Mouse (Mus musculus) CD4-positive, CD25-positive, alpha-beta regulatory T cell, adult 2 months (primary cell): ENCODE measurements around the gene Ttc41.
"Not testable (repeated sequence)": the region's sequence is repeated elsewhere in the genome, so short reads cannot be mapped to it uniquely, and the experiment has no call there.

ENCODE experiments used
- DNase-seq: peaks from one replicate; pipeline ENCODE4 v3.0.0-alpha.2; 2012; ENCODE audit warnings: low read depth, low spot score

Ttc41 gene

DNA sequence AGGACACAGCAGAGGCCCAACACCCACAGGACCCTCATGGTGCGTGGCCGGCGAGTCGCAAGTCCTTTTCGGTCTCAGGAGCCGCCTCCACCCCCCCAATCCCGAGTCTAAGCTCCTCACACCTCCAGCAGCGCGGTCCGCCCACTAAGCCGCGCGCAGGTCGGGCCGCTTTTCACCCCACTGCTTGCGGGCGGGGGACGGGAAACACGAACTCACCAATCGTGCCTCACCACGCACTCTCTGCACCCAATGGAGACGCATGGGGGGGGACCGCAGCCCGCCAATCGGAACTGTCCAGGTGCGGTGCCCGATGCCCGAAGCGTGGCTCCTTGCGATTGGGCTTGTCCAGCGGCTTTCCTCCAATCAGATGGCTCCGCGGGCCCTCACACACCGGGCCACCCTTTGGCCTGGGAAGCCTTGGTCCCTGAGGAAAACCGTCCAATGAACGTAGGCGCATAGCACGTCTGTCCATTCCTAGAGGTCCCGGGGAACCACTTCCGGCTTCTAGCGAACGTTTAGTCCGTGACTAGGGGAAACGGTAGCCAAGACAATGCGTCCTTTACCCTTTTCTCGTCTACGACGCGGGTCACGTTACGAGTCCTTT lies at the start of gene Ttc41, which contains the start of gene Hsp90b1:
Gene Ttc41, plus strand, starts transcription at position 494 of the 604 bp plus-strand sequence.
Gene Hsp90b1, minus strand, starts transcription at position 192 of the 604 bp plus-strand sequence.
- peak; percentile 98 for DNase-seq

GRCm38 (mm10) chr10:86670550-86670949 lies 35.1 kb upstream of the Ttc41 start:
- not testable (repeated sequence) for DNase-seq

- DNase-seq, result not testable (repeated sequence)
These were observed 20.8 kb upstream of the Ttc41 start for GRCm38 (mm10) chr10:86684797-86685178.

GRCm38 (mm10) chr10:86685179-86686016 lies 20.2 kb upstream of the Ttc41 start:
- DNase-seq, result peak; percentile 86

DNA sequence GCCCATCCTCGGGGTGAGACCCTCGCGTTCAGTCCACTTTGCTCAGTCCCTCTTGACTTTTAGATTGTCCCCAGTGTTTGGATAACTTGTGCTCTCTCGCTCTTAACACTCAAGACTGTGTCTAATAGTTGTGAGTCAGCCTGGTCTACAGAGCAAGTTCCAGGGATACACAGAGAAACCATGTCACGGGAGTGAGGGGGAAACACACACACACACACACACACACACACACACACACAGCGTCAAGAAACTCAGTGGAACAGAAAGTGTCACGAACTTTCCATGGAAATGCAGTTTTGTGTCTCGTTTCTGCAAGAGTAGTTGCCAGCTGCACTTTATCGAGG lies 19.6 kb upstream of the Ttc41 start:
- DNase-seq, result peak; percentile 12

GRCm38 (mm10) chr10:86700251-86700650 lies 5.4 kb upstream of the Ttc41 start:
- no peak for DNase-seq

DNA sequence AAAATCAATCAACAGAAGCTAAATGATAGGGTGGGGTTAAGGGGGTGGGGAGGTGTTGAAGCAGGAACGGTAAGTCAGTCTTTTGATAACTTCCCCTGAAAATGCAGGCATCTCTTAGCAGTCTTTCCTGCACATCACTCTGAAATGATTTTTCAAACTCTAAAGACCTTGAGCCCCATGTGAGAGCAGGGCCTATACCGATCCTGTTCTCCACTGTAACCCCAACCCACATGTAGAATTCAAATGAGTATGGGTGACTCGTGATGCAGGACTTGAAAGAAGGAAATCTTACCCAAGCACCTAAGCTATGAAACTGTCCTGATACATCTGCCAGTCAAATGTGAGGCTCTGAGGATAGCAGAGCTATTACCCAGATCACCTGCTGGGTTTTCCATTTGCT lies 4.6 kb upstream of the Ttc41 start:
- DNase-seq, result no peak

DNA sequence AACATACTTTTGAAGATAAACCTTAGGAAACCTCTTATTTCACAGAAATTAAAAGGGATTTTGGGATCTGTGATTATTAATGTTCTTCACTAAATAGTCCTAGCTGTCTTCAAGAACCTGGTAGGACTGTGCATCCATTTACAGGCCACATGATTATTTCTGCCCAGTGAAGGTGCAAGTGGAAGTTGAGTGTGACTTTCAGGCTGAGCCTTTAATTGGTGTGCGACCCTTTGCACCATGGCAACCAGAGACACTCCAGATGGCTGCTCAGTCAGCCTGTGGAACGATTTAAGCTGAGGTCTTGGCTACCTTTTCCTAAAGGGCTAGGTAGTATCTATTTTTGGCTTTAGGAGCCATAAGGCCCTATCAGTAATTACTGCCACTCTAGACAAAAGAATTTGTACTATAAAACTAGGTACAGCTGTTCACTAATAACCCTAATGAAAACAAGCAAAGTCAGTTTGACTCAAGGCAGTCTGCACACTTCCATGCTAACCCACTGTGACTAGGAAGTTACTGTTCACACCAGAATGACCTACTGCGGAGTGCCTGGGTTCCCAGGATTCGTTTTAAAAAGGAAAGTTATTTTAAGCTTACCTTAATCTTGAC lies 3.2 kb upstream of the Ttc41 start:
- DNase-seq, result no peak

- DNase-seq, result no peak
These were observed 2.2 kb upstream of the Ttc41 start for GRCm38 (mm10) chr10:86703375-86703774.

DNA sequence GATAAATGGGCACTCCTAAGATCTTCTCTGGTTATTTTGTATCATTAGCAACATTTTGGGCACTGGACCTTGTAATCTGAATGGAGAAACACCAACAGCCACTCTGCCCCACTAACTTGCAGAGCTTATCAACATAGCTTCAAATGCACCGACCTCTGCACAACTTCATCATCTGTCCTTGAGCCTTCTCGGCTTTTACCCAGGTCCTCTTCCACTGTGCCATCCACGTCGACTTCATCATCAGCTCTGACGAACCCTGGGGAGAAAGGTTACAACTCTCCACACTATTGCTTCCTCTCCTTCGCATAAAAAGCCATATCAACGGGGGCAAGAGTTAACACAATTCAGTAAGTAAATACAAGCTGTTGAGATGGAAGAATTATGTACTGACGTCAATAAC lies 1.5 kb upstream of the Ttc41 start:
- no peak for DNase-seq

DNA sequence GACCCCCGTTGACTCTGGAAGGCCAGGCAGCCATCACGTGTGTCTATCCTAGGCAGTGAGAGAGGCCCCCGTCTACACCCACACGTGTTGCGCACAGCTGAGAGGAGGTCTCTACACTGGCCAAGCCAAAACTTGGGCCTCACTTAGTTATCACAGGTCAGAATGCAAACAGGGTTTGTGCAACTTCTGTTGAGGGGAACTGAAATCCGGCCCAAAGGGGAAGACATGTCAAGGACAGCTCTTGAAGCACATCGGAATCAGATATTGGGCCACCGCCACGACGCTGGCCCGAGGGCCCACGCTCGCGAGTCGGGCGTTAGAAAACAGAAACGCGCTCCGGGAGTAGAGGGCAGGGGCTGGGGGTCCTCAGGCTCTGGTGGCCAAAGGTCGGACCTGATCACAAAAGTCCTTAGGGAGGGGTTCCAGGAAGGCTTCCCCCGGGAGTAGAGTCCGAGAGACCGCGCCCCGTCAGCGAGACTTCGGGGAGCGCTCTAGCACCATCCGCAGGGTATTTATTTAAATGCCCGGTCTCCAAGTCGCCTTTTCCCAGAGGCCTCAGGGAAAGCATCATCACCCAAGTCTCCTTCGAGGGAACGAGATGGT lies 921 bp upstream of the Ttc41 start:
- peak; percentile 35 for DNase-seq

DNA sequence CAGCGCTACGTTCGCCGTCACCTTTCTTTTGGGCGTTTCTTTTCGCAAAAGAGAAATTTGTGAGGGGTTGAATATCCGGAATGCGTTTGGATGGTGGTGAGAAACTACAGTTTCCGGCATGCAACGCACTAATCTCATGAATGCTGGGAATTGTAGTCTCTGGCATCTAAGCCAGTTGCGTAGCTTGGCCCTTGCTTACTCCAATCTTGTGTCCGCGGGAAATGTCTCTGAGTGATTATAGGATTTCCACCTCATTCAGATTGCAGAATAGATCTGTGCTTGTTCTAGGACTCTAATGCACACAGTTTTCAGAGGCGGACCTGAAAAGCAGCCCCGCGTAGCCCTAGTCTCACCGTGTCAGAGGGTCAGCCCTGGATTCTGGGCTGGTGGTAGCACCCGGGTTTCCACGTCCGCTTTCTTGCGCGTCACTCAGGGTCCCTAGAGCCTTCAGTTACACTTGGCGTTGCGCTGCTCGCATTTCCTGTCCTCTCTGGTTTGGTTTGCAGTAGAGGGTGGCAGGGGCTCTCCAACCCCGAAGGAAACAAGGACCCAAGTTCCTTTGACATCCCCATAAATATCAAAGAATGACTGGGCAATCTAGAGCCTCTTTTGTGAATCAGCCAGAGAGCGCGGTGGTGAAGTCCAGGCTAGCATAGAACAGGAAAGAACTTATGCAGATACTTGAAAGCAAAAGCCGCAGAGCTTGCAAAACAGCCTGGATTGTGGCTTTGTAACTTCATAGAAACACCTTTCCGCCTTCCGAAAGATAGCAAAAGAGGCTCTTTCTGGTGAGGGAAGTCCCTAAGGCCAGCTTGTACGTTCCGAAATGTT lies 526 bp downstream of the Ttc41 start:
- peak; percentile 94 for DNase-seq

DNA sequence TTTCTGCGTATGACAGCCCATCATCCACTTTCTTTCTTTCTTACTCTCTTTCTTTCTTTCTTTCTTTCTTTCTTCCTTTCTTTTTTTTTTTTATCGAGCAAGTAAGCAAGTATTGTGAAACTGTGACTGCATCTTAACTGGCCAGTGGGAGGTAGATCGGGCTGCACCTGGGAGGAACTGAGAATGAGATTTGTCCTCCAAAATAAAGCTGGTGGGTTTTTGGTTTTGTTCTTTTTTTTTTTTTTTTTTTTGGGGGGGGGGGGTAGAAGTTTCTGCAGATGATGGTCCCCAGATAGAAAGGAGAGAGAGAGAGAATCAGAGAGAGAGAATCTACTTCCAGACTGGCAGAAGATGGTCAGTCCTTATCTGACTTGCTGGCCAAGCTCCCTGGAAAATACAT lies 1.5 kb downstream of the Ttc41 start:
- DNase-seq, result no peak

DNA sequence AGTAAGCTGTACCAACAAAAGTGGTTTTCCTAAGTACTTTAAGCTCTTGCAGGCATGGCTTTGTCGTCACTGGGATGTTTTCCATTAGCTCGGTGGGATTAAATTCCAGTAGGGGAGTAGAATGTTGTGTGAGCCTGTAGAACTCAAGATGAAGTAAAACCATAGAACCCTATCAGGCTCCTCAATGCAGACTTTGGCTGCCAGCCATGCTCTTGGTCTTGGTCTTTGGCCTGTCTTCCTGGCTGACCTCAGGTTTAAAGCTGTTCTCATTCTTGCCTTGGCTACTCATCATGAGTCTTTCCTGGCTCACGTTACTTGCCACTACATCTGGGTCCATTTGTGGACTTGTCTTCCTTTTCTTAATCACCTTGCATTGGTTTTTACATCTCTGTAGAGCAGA lies 6.5 kb downstream of the Ttc41 start:
- no peak for DNase-seq

DNA sequence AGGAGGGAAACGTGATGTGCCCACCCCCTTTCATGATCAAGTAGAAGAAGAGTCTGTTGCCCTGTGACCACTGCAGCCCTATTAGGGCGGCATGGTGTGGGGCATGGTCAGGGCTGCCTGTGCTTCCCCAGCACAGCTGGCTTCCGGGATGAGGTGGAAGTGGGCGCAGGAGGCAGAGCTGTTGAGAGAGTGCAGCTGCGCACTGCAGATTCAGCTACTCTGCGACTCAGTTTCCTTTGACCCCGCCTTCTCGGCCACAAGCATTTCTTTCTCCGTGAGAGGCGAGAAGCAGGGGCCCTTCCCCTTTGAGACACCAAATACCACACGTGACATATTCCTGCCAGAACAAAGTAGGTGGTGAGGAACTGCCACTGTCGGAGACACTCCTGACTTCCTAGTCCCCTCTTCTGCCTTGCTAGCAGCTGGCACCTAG lies 22.0 kb downstream of the Ttc41 start:
- peak; percentile 86 for DNase-seq

GRCm38 (mm10) chr10:86728176-86728575 lies 22.6 kb downstream of the Ttc41 start:
- no peak for DNase-seq

DNA sequence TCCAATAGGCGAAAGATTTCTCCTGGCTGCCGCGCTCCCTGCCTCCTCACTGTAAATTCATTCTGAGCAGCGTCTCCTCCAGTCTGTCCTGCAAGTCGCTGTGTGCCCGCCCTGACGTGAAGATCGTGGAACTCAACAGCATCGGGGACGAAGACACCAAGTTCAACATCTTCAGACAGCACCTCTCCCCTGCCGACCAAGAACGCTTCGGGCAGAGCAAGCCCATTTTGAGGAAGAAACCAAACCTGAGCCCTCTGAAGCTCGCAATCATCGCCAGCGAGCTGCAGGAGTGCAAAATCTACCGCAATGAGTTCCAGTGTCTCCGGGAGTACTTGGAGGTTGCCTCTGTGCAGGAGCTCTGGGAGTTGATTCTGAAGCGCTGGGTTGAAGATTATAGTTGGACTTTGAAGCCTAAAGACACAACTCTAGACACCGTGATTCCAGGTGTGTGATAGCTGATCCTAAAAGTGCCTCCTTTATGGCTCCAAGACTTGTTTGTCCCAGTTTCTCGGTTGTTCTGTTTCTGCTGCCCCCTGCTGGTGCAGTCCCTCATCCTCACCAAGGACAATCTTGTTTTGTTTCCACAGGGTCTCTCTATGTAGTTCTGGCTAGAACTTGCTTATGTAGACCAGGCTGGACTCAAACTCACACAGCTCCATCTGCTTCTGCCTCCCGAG lies 25.4 kb downstream of the Ttc41 start:
- DNase-seq, result peak; percentile 90

GRCm38 (mm10) chr10:86731500-86731863 lies 25.9 kb downstream of the Ttc41 start:
- no peak for DNase-seq

DNA sequence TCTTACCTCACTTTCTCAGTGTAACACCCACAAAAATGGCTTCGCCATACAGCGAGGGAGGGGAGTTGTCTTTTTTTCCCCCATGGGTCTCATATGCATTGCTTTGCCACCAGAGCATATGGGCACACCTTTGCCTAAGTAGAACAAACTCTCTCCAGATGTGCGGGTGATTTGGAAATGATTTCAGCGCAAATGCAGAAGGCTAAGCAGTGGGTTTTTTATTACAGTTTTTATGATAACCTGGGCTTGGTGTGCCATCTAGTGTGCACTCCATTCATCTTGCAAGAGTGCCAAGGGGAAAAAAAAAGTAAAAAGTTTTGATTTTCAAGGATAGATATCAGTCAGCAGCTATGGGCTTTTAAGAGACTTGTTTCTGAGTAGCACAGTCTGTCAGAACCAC lies 29.4 kb downstream of the Ttc41 start:
- peak; percentile 44 for DNase-seq

- no peak for DNase-seq
These were observed 37.3 kb downstream of the Ttc41 start for GRCm38 (mm10) chr10:86742918-86743317.

- DNase-seq, result no peak
These were observed 38.7 kb downstream of the Ttc41 start for GRCm38 (mm10) chr10:86744306-86744705.
